Mouse (Mus musculus) splenic B cell, adult 2 months (primary cell): Measurements from ENCODE around the gene Actb.
"Not testable (repeated sequence)": the region's sequence is repeated elsewhere in the genome, so short reads cannot be mapped to it uniquely, and the experiment has no call there.

Experiments
- DNase-seq: peaks from one replicate; pipeline ENCODE4 v3.0.0-alpha.2; 2011; ENCODE audit warnings: low read depth, low spot score
- H3K27me3 ChIP-seq: 2 replicates; pipeline ENCODE4 v1.6.1; 2012; ENCODE audit warnings: mild to moderate bottlenecking, low read length, moderate library complexity, mixed read lengths; ENCODE audit not compliant: control insufficient read depth, poor library complexity, insufficient read depth, severe bottlenecking
- H3K36me3 ChIP-seq: 2 replicates; pipeline ENCODE4 v1.6.1; 2012; ENCODE audit warnings: mild to moderate bottlenecking, low read length, moderate library complexity, mixed read lengths; ENCODE audit not compliant: control insufficient read depth, poor library complexity, insufficient read depth, severe bottlenecking

Actb gene

GRCm38 (mm10) chr5:142901355-142901802 is 5.2 kb downstream of the Actb start:
- H3K27me3 ChIP-seq: no peaks in the 10 kb centered on the region
- DNase-seq: peak; percentile 40
- peaks cover 47% of the 10 kb centered on the region for H3K36me3 ChIP-seq

GRCm38 (mm10) chr5:142900651-142901050 is 5.9 kb downstream of the Actb start:
- DNase-seq: no peak
- Histone ChIP-seq H3K27me3 (no peaks in the 10 kb centered on the region), H3K36me3 (peaks cover 43% of the 10 kb centered on the region)

- DNase-seq: peak; percentile 30
- peaks cover 38% of the 10 kb centered on the region for H3K36me3 ChIP-seq
Observed at GRCm38 (mm10) chr5:142899932-142900533, 6.5 kb downstream of the Actb start.

GRCm38 (mm10) chr5:142899057-142899601 is 7.4 kb downstream of the Actb start:
- no peaks in the 10 kb centered on the region for H3K27me3 ChIP-seq
- peak; percentile 73 for DNase-seq
- peaks cover 28% of the 10 kb centered on the region for H3K36me3 ChIP-seq

More at GRCm38 (mm10) chr5:142899932-142900533, 6.5 kb downstream of the Actb start:
- H3K27me3 ChIP-seq: no peaks in the 10 kb centered on the region

- no peaks in the 10 kb centered on the region for H3K27me3 ChIP-seq
- H3K36me3 ChIP-seq: peaks cover 24% of the 10 kb centered on the region
- DNase-seq: peak; percentile 23
Observed at GRCm38 (mm10) chr5:142898316-142898715, 8.2 kb downstream of the Actb start.

GRCm38 (mm10) chr5:142897568-142898248 is 8.8 kb downstream of the Actb start:
- DNase-seq: peak; percentile 31
- H3K27me3 ChIP-seq: no peaks in the 10 kb centered on the region
- peaks cover 19% of the 10 kb centered on the region for H3K36me3 ChIP-seq

GRCm38 (mm10) chr5:142896713-142897112 is 9.8 kb downstream of the Actb start:
- DNase-seq: peak; percentile 58
- Histone ChIP-seq H3K27me3 (no peaks in the 10 kb centered on the region), H3K36me3 (peaks cover 10% of the 10 kb centered on the region)

GRCm38 (mm10) chr5:142896192-142896591 is 10.4 kb downstream of the Actb start:
- peaks cover 9% of the 10 kb centered on the region for H3K36me3 ChIP-seq
- DNase-seq: peak; percentile 60
- H3K27me3 ChIP-seq: no peaks in the 10 kb centered on the region

GRCm38 (mm10) chr5:142894918-142895613 is 11.5 kb downstream of the Actb start, which contains the start of gene Fbxl18:
TSS of gene Fbxl18 (minus strand) at chr5:142895421.
- Histone ChIP-seq H3K27me3 (no peaks in the 10 kb centered on the region), H3K36me3 (peaks cover 6% of the 10 kb centered on the region; the same call in 1 of the 2 replicates)
- peak; percentile 89 for DNase-seq

- no peak for DNase-seq
- no peaks in the 10 kb centered on the region for H3K27me3 ChIP-seq
- no peaks in the 10 kb centered on the region for H3K36me3 ChIP-seq
Observed at GRCm38 (mm10) chr5:142891396-142891795, 15.2 kb downstream of the Actb start.

GRCm38 (mm10) chr5:142887533-142887932 is 19.0 kb downstream of the Actb start:
- not testable (repeated sequence) for H3K27me3 ChIP-seq, DNase-seq, H3K36me3 ChIP-seq

GRCm38 (mm10) chr5:142886761-142887160 is 19.8 kb downstream of the Actb start:
- H3K27me3 ChIP-seq: no peaks in the 10 kb centered on the region
- no peaks in the 10 kb centered on the region for H3K36me3 ChIP-seq

GRCm38 (mm10) chr5:142886181-142886580 is 20.4 kb downstream of the Actb start:
- DNase-seq: no peak
- Histone ChIP-seq H3K27me3 (no peaks in the 10 kb centered on the region), H3K36me3 (no peaks in the 10 kb centered on the region)

More at GRCm38 (mm10) chr5:142886761-142887160, 19.8 kb downstream of the Actb start:
- DNase-seq: no peak

- Histone ChIP-seq H3K36me3 (no peaks in the 10 kb centered on the region), H3K27me3 (no peaks in the 10 kb centered on the region)
- DNase-seq: no peak
Observed at GRCm38 (mm10) chr5:142882471-142882870, 24.1 kb downstream of the Actb start.

GRCm38 (mm10) chr5:142881936-142882335 is 24.6 kb downstream of the Actb start:
- Histone ChIP-seq H3K36me3 (no peaks in the 10 kb centered on the region), H3K27me3 (no peaks in the 10 kb centered on the region)
- DNase-seq: no peak
